Mouse (Mus musculus) kidney, adult 2 months (tissue): Measurements from ENCODE around the gene Adcy5. TPM values are rescaled to one million over a fixed set of nuclear protein-coding genes. Genes with fewer than 3 reads are reported as not detected.

Experiments
- DNase-seq: peaks from one replicate; pipeline ENCODE4 v3.0.0; 2021
- H3K27ac ChIP-seq: fragments of 200-500 bp; 2 replicates; pipeline ENCODE4 v1.5.1; 2012; ENCODE audit warnings: low read depth, low read length, control low read depth, inconsistent platforms; ENCODE audit not compliant: insufficient read depth
- H3K27me3 ChIP-seq: fragments of 200-500 bp; replicated peaks from 2 replicates; pipeline ENCODE4 v1.6.1; 2012; ENCODE audit warnings: mild to moderate bottlenecking, moderate library complexity, low read length, inconsistent platforms; ENCODE audit not compliant: control insufficient read depth, insufficient read depth
- H3K36me3 ChIP-seq: fragments of 200-500 bp; 2 replicates; pipeline ENCODE4 v1.6.1; 2012; ENCODE audit warnings: mild to moderate bottlenecking, moderate library complexity, low read length, inconsistent platforms; ENCODE audit not compliant: control insufficient read depth, insufficient read depth
- H3K4me1 ChIP-seq: fragments of 200-500 bp; 2 replicates; pipeline ENCODE4 v1.6.1; 2011; ENCODE audit warnings: low read length; ENCODE audit not compliant: control insufficient read depth, insufficient read depth
- H3K4me3 ChIP-seq: fragments of 200-500 bp; 2 replicates; pipeline ENCODE4 v1.5.1; 2011; ENCODE audit warnings: mild to moderate bottlenecking, low read depth, low read length, control low read depth; ENCODE audit not compliant: insufficient read depth
- CTCF ChIP-seq: fragments of 200-500 bp; conservative IDR thresholded peaks from 2 replicates; pipeline ENCODE4 v1.5.1; 2011; ENCODE audit warnings: low read depth, mild to moderate bottlenecking, control low read depth, low read length, moderate library complexity, mixed read lengths; ENCODE audit not compliant: insufficient read depth, insufficient read length
- POLR2A ChIP-seq: fragments of 200-500 bp; IDR thresholded peaks from one replicate; pipeline ENCODE4 v1.6.1; 2011; ENCODE audit warnings: low read depth, low read length, control low read depth
- WGBS: fragments of 180-500 bp; shearing (Covaris S2); methylation state at CpG from one replicate; pipeline ENCODE4 v1.1.7; 2018; 5-methylcytosine and 5-hydroxymethylcytosine counted together
- polyA plus RNA-seq: library from polyadenylated mRNA; depleted of rRNA; stranded (reverse); fragments of >200 nt; gene quantifications from 2 replicates; pipeline ENCODE4 v1.2.3, GENCODE M21; 2012

The Adcy5 gene
- polyA plus RNA-seq, 1 experiment, result 5.7 TPM

GRCm38 (mm10) chr16:35156832-35157231 lies 2.2 kb downstream of the Adcy5 start:
- Histone ChIP-seq H3K27me3 (peaks cover 7% of the 10 kb centered on the region), H3K4me1 (no peaks in the 10 kb centered on the region), H3K27ac (no peak overlapping the region), H3K4me3 (0 out of 2 replicates have a peak overlapping the region, but pooled peaks have one; percentile 12), H3K36me3 (no peaks in the 10 kb centered on the region)
- no peak for DNase-seq
- 78% methylated on average over 21 of the region's 21 CpGs for WGBS
- TF ChIP-seq POLR2A, result no peak
- no peak for TF ChIP-seq CTCF

DNA sequence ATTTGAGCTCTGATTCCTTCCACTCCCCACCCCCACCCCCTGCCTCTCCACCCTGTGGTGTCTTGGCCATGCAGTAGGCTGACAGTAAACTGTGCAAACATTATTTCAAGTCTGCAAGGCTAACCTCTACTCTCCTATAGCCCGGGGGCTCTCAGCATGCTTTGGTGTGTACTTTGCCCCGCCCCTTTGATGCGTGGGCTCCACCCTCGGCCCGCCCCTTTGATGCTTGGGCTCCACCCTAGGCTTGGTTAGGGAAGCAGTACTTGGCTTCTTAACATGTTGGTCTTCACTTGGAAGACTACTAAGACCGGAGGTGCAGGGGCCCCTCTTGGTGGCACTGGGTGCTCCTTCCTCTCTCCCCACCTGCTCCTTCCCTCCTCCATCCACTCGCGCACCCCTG lies 4.9 kb downstream of the Adcy5 start:
- no peak overlapping the region for H3K4me3 ChIP-seq
- DNase-seq, result no peak
- no peaks in the 10 kb centered on the region for H3K36me3 ChIP-seq
- H3K27me3 ChIP-seq, result peaks cover 5% of the 10 kb centered on the region
- no peaks in the 10 kb centered on the region for H3K4me1 ChIP-seq
- no peak overlapping the region for H3K27ac ChIP-seq
- TF ChIP-seq CTCF (no peak), POLR2A (no peak)
- WGBS, result 60% methylated on average over 8 of the region's 8 CpGs

GRCm38 (mm10) chr16:35159991-35160390 lies 5.3 kb downstream of the Adcy5 start:
- DNase-seq, result no peak
- no peaks in the 10 kb centered on the region for H3K36me3 ChIP-seq
- 73% methylated on average over 4 of the region's 4 CpGs for WGBS
- no peak overlapping the region for H3K27ac ChIP-seq
- peaks cover 2% of the 10 kb centered on the region for H3K27me3 ChIP-seq
- no peak overlapping the region for H3K4me3 ChIP-seq
- no peak for TF ChIP-seq POLR2A
- no peak for TF ChIP-seq CTCF
- H3K4me1 ChIP-seq, result no peaks in the 10 kb centered on the region

- DNase-seq, result no peak
- TF ChIP-seq CTCF, result no peak
- Histone ChIP-seq H3K27ac (no peak overlapping the region), H3K27me3 (no peaks in the 10 kb centered on the region; the same call in 1 of the 2 replicates), H3K4me3 (no peak overlapping the region), H3K4me1 (no peaks in the 10 kb centered on the region), H3K36me3 (no peaks in the 10 kb centered on the region)
- 36% methylated on average over 19 of the region's 19 CpGs for WGBS
These were observed 9.9 kb downstream of the Adcy5 start for GRCm38 (mm10) chr16:35164361-35165224.

DNA sequence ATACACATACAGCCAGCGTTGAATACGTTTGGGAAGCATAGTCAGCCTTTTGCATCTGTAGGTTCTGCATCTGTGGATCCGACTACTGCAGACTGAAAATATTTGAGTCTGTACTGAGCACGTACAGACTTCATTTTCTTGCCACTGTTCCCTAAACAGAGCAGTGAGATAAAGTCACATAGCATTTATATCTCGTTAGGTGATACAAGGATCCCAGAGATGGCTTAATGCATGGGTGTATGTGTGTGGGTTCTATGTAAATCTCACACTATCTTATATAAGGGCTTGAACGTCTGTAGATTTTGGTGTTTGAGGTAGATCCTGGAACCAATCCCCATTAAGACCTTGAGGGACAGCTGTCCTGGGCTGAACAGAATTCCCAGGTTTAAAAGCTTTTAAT lies 10.7 kb downstream of the Adcy5 start:
- Histone ChIP-seq H3K4me1 (no peaks in the 10 kb centered on the region), H3K27ac (no peak overlapping the region), H3K27me3 (no peaks in the 10 kb centered on the region; the same call in 1 of the 2 replicates), H3K4me3 (no peak overlapping the region), H3K36me3 (no peaks in the 10 kb centered on the region)
- 86% methylated on average over 6 of the region's 6 CpGs for WGBS
- TF ChIP-seq POLR2A (no peak), CTCF (no peak)
- no peak for DNase-seq

GRCm38 (mm10) chr16:35165788-35166187 lies 11.1 kb downstream of the Adcy5 start:
- Histone ChIP-seq H3K36me3 (no peaks in the 10 kb centered on the region), H3K27ac (no peak overlapping the region), H3K4me1 (no peaks in the 10 kb centered on the region), H3K4me3 (no peak overlapping the region), H3K27me3 (no peaks in the 10 kb centered on the region; the same call in 1 of the 2 replicates)
- no peak for TF ChIP-seq POLR2A
- TF ChIP-seq CTCF, result no peak
- DNase-seq, result no peak
- 85% methylated on average over 3 of the region's 3 CpGs for WGBS

DNA sequence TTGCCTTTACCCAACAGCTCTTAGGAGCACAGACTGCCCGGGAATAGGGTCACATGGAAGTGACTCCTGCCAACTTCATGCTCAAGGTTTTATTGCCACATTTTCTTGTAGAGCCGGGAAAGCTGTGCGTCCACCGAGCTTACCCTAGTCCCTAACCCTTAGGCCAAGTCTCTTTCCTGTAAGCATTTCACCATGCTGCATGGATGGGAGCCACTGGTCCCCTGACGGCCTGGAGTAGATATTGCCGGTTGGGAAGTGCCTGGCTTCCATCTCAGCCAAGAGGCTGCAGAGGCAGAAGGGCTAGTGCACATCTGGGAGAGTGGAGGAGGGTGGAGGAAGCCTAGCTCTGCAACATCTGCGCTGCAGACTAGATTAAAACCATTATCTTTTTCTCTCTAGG lies 14.8 kb downstream of the Adcy5 start:
- no peak for DNase-seq
- no peak overlapping the region for H3K27ac ChIP-seq
- H3K27me3 ChIP-seq, result no peaks in the 10 kb centered on the region; the same call in 1 of the 2 replicates
- TF ChIP-seq POLR2A, result no peak
- TF ChIP-seq CTCF, result no peak
- no peaks in the 10 kb centered on the region for H3K4me1 ChIP-seq
- no peak overlapping the region for H3K4me3 ChIP-seq
- WGBS, result 60% methylated on average over 7 of the region's 7 CpGs
- no peaks in the 10 kb centered on the region for H3K36me3 ChIP-seq
